Mouse (Mus musculus): Measurements from ENCODE around the gene Prl3d2.
"Not testable (repeated sequence)": the region's sequence is repeated elsewhere in the genome, so short reads cannot be mapped to it uniquely, and the experiment has no call there.

Prl3d2 gene

GRCm38 (mm10) chr13:27121398-27121797 is at the start of gene Prl3d2:
TSS of gene Prl3d2 (plus strand) at chr13:27121698.
- DNase-seq (ENCODE audit: low spot score): not testable (repeated sequence)

- DNase-seq (ENCODE audit: low spot score): not testable (repeated sequence)
These were observed 27.6 kb upstream of the Prl3d2 start, which contains the start of gene Prl3d1 for GRCm38 (mm10) chr13:27093890-27094289. TSS of gene Prl3d1 (plus strand) at chr13:27094190.

GRCm38 (mm10) chr13:27148264-27148663 is 26.8 kb downstream of the Prl3d2 start:
- no peak for DNase-seq (ENCODE audit: low spot score)

- DNase-seq (ENCODE audit: low spot score): not testable (repeated sequence)
These were observed 35.0 kb downstream of the Prl3d2 start, which contains the start of gene Prl3d3 for GRCm38 (mm10) chr13:27156490-27156889. TSS of gene Prl3d3 (plus strand) at chr13:27156790.
